Mouse (Mus musculus): ENCODE results near the gene Igsf8. TPM values are rescaled to one million over a fixed set of nuclear protein-coding genes. Genes with fewer than 3 reads are reported as not detected.

Igsf8 gene
- total RNA-seq, 2 experiments from 2014 or later = 24.8 to 26.9 TPM

GRCm38 (mm10) chr1:172301180-172301579, 39.7 kb downstream of the Igsf8 start:
- no peak for DNase-seq (ENCODE audit: low spot score in 2 of 2)

GRCm38 (mm10) chr1:172302311-172302710, 40.9 kb downstream of the Igsf8 start:
- DNase-seq (ENCODE audit: low spot score in 2 of 2) = no peak

GRCm38 (mm10) chr1:172302851-172303250, 41.4 kb downstream of the Igsf8 start:
- DNase-seq (ENCODE audit: low spot score in 2 of 2) = no peak

GRCm38 (mm10) chr1:172304443-172304842, 43.0 kb downstream of the Igsf8 start:
- no peak for DNase-seq (ENCODE audit: low spot score in 2 of 2)

- DNase-seq (ENCODE audit: low spot score in 2 of 2) = no peak
These were observed 43.7 kb downstream of the Igsf8 start for GRCm38 (mm10) chr1:172305153-172305552.

- no peak for DNase-seq (ENCODE audit: low spot score in 2 of 2)
These were observed 44.2 kb downstream of the Igsf8 start for GRCm38 (mm10) chr1:172305635-172306034.

- no peak for DNase-seq (ENCODE audit: low spot score in 2 of 2)
These were observed 44.8 kb downstream of the Igsf8 start for GRCm38 (mm10) chr1:172306196-172306595.

GRCm38 (mm10) chr1:172306885-172307284, 45.4 kb downstream of the Igsf8 start:
- DNase-seq (ENCODE audit: low spot score in 2 of 2) = no peak

GRCm38 (mm10) chr1:172307936-172308335, 46.5 kb downstream of the Igsf8 start:
- no peak for DNase-seq (ENCODE audit: low spot score in 2 of 2)

GRCm38 (mm10) chr1:172308409-172308808, 47.0 kb downstream of the Igsf8 start:
- DNase-seq (ENCODE audit: low spot score in 2 of 2) = no peak

- DNase-seq (ENCODE audit: low spot score in 2 of 2) = peak; percentile 86 to 91
These were observed 48.4 kb downstream of the Igsf8 start for GRCm38 (mm10) chr1:172309699-172310398.

- peak in 1 of 2 experiments; percentile 60 for DNase-seq (ENCODE audit: low spot score in 2 of 2)
These were observed 49.9 kb downstream of the Igsf8 start for GRCm38 (mm10) chr1:172311248-172311906.

- DNase-seq (ENCODE audit: low spot score in 2 of 2) = peak; percentile 83 to 88
These were observed 50.7 kb downstream of the Igsf8 start for GRCm38 (mm10) chr1:172311921-172312767.

- no peak for DNase-seq (ENCODE audit: low spot score in 2 of 2)
These were observed 51.5 kb downstream of the Igsf8 start for GRCm38 (mm10) chr1:172312768-172313561.

GRCm38 (mm10) chr1:172313613-172314411, 52.4 kb downstream of the Igsf8 start:
- DNase-seq (ENCODE audit: low spot score in 2 of 2) = no peak

- DNase-seq (ENCODE audit: low spot score in 2 of 2) = no peak
These were observed 53.5 kb downstream of the Igsf8 start for GRCm38 (mm10) chr1:172314911-172315310.

- no peak for DNase-seq (ENCODE audit: low spot score in 2 of 2)
These were observed 56.0 kb downstream of the Igsf8 start for GRCm38 (mm10) chr1:172317431-172317830.

- no peak for DNase-seq (ENCODE audit: low spot score in 2 of 2)
These were observed 56.5 kb downstream of the Igsf8 start for GRCm38 (mm10) chr1:172317946-172318345.

GRCm38 (mm10) chr1:172318424-172319035, 57.1 kb downstream of the Igsf8 start:
- no peak for DNase-seq (ENCODE audit: low spot score in 2 of 2)

GRCm38 (mm10) chr1:172319346-172319745, 57.9 kb downstream of the Igsf8 start:
- no peak for DNase-seq (ENCODE audit: low spot score in 2 of 2)

Data from gastrocnemius, postnatal 4 days (tissue).